Mouse (Mus musculus): ENCODE measurements around the gene Odaph. TPM values are rescaled to one million over a fixed set of nuclear protein-coding genes. Genes with fewer than 3 reads are reported as not detected.

Odaph gene
- total RNA-seq, 2 experiments from 2014 or later: not detected

DNA sequence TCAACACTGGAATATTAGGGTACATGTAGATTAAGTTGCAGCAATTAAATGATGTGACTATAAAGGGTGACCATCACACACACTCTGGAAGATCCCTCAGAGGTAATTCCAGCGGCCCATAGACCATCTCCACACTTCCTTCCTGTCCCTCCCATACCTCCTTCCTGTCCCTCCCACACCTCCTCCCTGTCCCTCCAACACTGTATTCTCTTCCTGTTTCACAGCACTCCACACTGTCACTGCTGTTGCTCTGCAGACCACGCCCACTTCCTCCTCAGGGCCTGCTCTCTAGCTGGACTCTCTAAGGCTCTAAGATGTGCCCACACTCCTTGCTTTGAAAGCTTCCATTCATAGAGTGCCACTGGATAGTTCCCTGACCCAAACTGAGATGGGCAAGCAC, 13.5 kb downstream of the Odaph start:
- intact Hi-C loops (cut with DNase I): no loop called here
- DNase-seq: peak; percentile 21
- Histone ChIP-seq H3K27ac (no peak overlapping the region), H3K4me3 (no peak overlapping the region)
- TF ChIP-seq CTCF (IDR thresholded peaks at IDR 0.05): no peak

DNA sequence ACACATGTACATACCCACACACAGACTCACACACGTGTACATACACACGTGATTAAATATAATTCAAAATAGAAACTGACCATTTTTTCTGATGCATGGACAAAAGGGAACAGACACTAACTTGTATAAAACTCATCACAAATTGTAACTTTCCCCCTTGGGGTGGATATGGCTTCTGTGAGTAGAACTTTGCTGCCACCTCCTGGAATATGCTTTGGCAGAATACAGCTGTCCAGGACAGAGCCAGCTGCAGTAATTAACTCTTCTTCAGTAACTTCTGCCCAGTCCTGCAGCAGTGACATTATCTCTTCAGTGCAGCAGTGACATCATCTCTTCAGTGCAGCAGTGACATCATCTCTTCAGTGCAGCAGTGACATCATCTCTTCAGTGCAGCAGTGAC, 15.7 kb downstream of the Odaph start:
- intact Hi-C loops (cut with DNase I): loop anchor here (2.0 kb wide), 1 partner anchor 538 kb away; no protein-coding TSS in a partner anchor
- Histone ChIP-seq H3K4me3 (no peak overlapping the region), H3K27ac (no peak overlapping the region)
- TF ChIP-seq CTCF (IDR thresholded peaks at IDR 0.05): peak; percentile 66
- no peak for DNase-seq

DNA sequence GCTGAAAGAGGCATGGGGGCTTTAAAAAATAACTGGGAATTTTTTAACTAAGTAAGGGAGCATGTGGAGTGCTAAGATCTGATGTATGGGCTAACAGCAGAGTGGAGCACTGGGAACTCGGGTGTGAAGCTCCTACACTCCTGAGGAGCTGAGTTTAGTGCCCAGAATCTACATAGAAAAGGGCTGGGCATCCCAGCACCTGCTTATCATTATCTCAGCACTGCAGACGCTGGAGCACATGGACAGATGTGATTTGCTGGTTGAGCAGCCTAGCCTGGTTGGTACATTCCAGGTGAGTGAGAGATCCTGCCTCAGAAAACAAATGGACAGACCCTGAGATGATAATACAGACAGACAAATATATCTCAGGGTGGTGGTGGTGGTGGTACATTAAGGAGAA, 22.6 kb downstream of the Odaph start:
- intact Hi-C loops (cut with DNase I): no loop called here
- Histone ChIP-seq H3K4me3 (no peak overlapping the region), H3K27ac (no peak overlapping the region)
- TF ChIP-seq CTCF (IDR thresholded peaks at IDR 0.05): no peak
- DNase-seq: no peak

DNA sequence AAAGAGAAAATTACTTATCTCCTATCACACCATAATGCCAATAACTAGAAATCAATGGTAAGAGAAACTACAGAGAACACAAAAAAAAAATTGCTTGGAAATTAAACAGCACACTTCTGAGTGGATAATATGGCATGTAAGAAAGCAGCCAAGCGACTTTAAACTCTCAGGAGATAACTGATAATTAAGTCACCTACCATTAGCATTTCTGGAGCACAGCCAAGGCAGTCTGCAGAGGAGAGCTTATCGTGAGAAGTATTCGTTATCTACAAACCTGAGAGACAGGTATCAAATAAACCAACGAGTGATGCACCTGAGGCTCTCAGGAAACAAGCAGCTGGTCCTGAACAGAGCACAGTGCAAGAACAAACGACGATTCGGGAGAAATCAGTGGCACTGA, 24.5 kb downstream of the Odaph start:
- H3K4me3 ChIP-seq: no peak overlapping the region
- intact Hi-C loops (cut with DNase I): no loop called here
- no peak for TF ChIP-seq CTCF (IDR thresholded peaks at IDR 0.05)

DNA sequence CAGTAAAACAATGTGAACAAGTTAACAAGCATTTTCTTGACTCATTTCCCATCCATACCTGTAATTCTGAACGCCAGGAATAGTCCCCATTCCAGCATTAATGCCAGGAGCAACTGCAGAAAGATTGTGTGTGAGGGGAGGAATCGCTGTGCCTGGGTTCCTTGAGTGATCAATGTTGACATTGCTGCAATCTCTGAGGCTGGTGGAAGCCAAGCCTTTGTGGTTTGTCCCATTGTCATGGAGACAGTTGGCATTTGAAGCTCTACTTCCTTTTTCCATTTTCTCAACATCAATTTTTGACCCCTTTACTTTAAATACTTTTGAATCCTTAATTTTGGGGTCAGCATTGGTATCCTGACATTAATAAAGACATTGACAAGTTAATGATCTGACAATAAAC, 32.7 kb downstream of the Odaph start:
- no peak for TF ChIP-seq CTCF (IDR thresholded peaks at IDR 0.05)
- DNase-seq: no peak
- intact Hi-C loops (cut with DNase I): no loop called here
- no peak overlapping the region for H3K4me3 ChIP-seq
- H3K27ac ChIP-seq: no peak overlapping the region

More for the DNA sequence above, 24.5 kb downstream of the Odaph start:
- no peak overlapping the region for H3K27ac ChIP-seq
- DNase-seq: no peak

DNA sequence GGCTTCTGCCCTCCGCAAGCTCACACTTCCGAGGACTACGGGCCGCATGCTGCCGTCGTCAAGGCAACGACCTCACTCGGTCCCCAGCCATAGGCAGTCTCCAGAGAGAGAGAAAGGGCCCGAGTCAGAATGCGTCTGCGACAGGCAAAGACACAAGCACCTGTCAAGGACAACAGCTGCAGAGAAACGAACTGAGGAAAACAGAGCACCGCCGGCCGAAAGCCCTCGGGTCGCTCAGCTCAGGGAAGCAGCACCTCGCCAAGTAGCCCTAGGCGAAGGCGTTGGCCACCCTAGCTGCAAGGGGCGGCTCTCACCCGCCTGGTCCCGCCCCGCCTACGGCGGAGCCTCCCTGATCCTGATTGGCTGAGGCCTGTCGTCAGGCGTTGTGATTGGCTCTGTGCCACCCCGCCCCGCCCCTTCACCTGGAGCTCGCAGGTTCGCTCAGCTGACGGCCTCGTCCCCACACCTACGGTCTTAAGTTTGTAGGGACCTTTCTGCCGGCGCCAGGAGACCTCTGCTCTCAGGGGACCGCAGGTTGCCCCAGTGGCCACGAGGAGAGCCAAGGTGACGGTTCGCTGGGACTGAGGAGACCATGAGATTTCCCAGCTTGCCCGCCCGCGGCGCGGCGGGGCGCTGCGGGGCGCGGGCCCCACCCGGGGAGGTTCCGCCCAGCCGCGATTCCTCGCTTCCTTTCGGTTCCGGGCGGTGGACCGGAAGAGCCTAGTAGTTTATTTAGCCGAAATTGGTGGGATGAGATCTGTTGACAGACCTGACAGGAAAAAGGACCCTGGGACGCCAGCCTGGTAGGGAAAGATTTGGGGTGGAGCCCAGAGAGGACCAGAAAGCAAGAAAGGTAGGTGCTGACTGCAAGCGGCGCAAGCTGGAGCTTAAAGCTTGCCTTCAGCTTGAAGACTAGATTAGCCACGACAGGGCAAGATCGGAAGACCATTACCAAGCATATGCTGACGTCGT, 55.4 kb downstream of the Odaph start:
- intact Hi-C loops (cut with DNase I): loop anchor here (1.0 kb wide), 1 partner anchor 80 kb away; no protein-coding TSS in a partner anchor

DNA sequence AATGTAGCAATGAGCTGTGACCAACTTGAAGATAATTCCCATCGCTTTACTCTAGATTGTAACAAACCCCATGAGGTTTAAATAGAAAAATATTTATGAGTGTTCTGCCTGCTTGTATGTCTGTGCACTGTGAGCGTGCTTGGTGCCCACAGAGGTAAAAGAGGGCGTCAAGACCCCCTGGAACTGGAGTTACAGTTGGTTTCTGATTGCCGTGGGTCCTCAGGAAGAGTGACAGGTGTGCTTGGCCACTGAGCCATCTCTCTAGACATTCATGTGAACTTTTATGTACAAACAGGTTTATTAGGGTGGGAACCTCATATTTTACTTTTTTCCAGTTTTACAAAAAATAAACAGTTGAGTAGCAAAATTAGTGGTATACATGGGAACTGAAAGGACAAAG, 56.5 kb downstream of the Odaph start, which contains the start of gene Cdkl2:
Gene Cdkl2 (minus strand): TSS at position 101 of the 400 bp plus-strand sequence.
- DNase-seq: no peak
- H3K4me3 ChIP-seq: peak within 1 kb of the TSS; percentile 94
- intact Hi-C loops (cut with DNase I): no loop called here
- no peak for TF ChIP-seq CTCF (IDR thresholded peaks at IDR 0.05)
- H3K27ac ChIP-seq: peak within 1 kb of the TSS; percentile 93

More for the DNA sequence above, 55.4 kb downstream of the Odaph start:
- DNase-seq: peak; percentile 96
- peak overlapping the region; percentile 94 for H3K4me3 ChIP-seq
- peak; percentile 24; the same call in 1 of the 2 replicates for TF ChIP-seq CTCF (IDR thresholded peaks at IDR 0.05)
- peak overlapping the region; percentile 93 for H3K27ac ChIP-seq

Other genes starting within 250 kb of the Odaph start
- 10 to 100 TPM; 28.2 to 31.2 TPM for gene Rchy1, start 24.4 kb upstream of the Odaph start, total RNA-seq (2021)
- 1 to 10 TPM; 3.9 to 5.1 TPM for gene Cdkl2, start 56.4 kb downstream of the Odaph start, total RNA-seq (2021)
- 10 to 100 TPM; 49.1 to 73.5 TPM for gene G3bp2, start 96.2 kb downstream of the Odaph start, total RNA-seq (2021)
- gene Uso1, start 150.5 kb downstream of the Odaph start, total RNA-seq (2021): 10 to 100 TPM; 63.2 to 72.3 TPM
- gene U90926, start 227.9 kb downstream of the Odaph start, total RNA-seq (2021): not detected